Mouse (Mus musculus): ENCODE measurements around the gene Trappc13.

Gene Trappc13

DNA sequence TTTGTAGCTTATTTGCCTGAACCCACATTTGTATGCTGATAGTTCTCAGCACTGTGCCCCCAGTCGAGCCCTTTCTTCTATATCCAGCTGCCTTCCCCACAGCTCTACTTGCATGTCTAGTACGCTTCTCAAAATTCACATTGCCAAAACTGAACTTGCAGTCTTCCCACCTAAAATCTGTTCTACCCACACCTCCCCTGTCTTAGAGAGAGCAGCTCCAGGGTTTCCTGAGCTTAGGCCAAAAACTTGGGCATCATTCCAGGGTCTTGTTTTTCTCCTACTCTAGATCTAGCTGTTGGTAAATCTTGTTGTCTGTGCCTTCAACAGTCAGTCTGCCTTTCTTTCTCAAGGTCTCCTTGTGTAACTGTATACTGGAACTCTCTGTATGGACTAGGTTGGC is 63.4 kb downstream of the Trappc13 start:
- no peak for DNase-seq (ENCODE audit: extremely low spot score)

DNA sequence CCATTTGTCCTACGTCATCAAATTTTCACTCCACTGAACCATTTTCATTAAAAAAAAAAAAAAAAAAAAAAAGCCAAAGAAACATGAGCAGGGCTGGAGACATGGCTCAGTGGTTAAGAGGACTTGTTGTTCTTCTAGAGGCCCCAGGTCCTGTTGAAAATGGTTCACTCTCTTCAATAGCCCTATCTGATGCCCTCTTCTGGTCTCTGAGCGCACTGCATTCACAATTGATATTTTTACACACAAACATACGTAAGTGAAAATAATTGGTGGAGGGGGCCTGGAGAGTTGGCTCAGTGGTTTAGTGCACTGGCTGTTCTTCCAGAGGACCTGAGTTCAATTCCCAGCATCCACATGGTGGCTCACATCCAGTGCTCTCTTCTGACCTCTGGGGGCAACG is 64.5 kb downstream of the Trappc13 start:
- no peak for DNase-seq (ENCODE audit: extremely low spot score)

DNA sequence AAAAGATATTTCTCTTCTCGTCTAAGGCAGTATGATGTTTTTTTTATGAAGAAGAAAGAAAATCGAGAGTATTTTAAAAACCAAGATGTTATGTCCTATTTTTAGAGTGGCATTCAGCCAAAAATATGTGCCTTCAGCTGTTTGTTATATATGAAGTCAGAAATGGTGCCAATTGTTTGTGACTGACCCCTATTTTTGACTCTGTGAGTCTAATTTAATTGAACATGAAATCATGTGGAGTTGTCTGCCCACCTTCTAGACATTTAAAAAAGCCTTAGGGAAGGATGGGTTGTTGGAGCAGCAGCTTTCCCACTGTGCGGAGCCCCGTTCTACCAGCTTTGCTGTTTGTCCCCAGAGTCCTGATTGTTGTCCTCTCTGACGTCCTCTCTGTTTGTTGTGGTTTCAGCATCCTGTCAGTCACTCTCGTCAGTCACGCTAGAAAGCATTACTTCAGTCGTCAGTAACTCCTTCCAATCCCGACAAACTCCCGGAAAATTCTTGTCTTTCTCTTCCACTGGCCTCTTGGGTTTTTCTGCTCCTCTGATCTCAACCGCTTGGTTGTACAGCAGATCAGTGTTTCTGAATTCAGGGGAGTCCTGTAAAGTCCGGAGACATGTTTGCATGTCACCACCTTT is 65.9 kb downstream of the Trappc13 start:
- no peak for DNase-seq (ENCODE audit: extremely low spot score)

DNA sequence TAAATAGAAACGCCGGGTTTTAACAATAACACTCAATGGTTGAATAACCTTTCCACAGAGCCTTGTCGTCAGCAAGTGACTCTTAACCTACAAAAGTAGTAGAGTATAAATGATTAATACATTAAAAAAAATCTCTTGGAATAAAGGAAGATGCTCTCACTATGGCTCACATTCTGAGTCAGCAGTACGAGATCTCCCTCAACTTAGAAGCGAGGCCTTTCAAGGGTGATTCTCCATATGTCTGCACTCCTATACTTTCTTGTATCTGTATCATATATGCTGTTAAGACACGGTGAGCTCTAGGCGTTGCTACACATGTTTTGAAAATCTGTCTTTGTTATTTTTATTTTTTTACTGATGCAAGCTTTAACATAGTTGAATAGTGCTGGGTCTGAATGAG is 67.7 kb downstream of the Trappc13 start:
- no peak for DNase-seq (ENCODE audit: extremely low spot score)

DNA sequence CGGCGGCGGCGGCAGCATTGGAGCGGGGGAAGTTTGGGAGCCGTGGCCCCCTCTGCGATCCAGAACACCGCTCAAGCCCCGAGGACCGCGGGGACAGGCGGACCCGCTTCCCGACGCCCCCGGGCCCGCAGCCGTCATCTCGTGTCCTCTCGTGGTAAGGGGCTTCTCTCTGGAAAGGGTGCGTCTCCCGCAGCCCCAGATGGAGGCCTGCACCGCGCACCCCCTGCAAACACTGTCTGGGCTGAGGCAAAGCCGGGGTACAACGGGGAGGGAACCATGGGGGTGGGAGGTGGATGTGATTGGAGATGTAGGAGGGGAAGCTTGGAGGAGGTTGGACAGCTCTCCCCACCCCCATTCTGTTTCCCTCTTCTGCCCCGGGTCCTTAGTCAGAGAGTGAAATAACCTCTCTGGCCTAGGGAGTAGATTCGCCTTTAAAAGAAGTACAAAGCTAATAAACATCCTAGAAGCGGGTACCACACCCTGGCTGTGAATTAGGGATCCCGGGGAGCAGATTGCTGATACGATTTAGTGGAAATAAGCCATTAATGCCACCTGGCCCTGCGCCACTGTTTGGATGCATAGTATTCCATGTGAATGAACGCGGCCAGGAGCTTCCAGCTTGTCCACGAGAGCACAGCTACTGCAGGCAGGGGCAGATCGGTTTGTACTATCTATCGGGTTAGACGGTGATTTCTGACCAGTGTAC is 68.3 kb downstream of the Trappc13 start:
- DNase-seq (ENCODE audit: extremely low spot score): no peak

DNA sequence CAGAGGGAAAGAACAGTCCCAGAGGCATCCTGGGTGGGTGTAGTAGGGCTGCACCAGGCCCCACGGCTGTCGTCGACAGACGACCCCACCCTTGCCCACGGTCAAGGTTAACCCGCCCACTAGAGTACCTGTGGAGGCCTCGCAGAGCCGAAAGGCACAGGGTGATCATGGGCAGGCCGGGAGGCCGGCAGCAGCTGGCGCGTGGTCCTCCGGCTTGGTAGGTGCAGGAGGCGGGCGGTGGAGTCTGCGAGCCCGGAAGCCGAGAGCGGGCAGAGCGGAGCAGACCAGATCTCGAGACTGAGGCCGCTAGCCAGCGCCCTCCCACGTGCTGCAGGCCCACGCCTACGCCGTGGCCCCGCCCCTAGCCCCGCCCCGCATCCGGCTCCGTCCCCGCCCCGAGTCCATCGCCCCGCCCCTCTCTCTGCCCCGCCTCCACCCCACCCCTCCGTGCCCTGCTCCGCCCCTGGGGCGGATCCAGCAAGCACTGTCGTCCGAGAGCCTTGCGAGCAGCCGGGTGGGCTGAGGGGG is 68.9 kb downstream of the Trappc13 start, which contains the start of the genes Nln and Sgtb:
TSS of gene Nln (minus strand) at position 327 of the 528 bp plus-strand sequence.
TSS of gene Sgtb (plus strand) at position 454 of the 528 bp plus-strand sequence.
- DNase-seq (ENCODE audit: extremely low spot score): peak; percentile 94

DNA sequence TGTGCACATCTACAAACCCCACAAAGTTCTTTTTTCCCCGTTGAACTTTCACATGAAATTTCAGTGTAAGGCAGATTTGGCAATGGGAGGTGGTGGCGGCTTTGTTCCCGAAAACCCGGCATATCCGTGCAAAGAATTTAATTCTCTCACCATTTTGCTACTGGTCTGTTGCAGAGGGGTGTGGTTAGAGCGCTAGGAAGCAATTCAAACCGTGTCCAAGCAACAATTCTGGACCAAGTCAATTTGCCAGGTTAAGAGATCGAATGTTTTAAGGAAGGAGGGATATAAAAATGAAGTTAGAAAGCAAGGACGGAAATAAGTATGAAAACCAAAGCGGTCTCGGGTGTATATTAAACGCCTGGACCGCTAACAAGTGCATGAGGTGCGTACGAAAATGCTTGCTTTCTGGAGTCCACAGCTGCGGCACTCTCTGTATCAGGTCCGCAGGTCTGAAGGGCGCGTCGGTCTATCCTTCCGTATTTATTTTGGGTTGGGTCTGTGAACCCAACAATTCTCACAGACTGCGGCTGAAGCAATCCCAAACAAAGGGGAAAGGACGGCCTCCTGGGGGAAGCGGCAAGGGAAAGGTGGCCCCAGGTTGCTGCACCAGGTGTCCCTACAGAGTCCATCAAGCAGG is 69.5 kb downstream of the Trappc13 start:
- peak; percentile 27 for DNase-seq (ENCODE audit: extremely low spot score)

DNA sequence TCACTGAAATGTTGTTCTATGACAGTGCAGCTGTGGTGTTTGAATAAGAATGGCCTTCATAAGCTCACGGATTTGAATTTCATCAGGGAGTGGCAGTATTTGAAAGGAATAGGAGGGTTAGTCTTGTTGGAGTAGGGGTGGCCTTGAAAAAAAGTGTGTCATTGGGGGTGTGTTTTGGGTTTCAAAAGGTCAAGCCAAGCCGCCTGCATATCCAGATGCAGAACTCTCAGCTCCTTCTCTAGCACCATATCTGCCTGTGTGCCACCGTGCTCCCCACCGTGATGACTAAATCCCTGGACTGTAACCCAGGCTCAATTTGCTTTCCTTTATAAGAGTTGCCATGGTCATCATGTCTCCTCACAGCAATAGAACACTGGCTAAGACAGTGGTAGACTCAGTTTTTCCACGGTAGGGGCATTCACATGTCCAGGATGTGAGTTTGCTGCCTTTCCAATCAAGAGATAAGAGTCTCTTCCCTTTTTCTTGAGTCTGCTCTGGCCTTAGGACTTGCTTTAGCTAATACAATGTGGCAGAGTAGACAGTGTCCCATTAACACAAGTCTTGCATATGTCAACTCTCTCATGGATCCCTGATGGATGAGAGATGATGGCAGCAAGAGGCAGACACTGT is 76.5 kb downstream of the Trappc13 start:
- no peak for DNase-seq (ENCODE audit: extremely low spot score)

DNA sequence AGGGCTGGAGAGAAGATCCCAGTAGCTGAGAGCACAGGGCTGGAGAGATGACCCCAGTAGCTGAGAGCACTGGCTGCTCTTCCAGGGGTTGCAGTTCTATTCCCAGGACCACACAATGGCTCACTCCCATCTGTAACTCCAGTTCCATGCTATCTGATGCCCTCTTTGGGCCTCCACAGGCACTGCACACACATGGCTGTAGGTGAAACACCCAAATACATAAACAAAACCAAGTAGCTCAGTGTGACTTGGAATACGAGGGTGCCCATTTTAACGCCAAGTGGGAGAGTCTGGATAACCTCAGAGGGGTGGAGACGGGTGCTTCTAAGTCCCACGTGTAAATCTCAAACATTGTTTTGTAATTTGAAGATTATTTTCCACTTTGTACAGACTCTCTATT is 77.9 kb downstream of the Trappc13 start:
- no peak for DNase-seq (ENCODE audit: extremely low spot score)

DNA sequence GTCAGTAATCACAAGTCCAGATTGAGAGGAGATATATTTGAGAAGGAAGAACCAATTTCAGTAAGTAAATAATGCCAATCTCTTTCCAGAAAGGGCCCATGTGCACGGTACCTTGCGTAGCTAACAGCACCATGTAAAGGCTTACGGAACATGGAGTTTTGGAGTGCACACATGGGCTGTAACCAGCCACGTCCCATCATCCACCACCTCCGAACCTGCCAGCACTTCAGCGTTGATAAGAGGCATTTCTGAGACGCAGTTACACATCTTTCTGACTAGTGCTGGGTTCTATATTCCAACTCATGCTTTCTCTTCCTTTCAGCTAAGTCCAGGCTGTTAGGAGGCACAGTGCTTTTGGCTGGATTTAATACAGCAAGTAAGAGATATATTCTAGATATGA is 81.1 kb downstream of the Trappc13 start:
- no peak for DNase-seq (ENCODE audit: extremely low spot score)

DNA sequence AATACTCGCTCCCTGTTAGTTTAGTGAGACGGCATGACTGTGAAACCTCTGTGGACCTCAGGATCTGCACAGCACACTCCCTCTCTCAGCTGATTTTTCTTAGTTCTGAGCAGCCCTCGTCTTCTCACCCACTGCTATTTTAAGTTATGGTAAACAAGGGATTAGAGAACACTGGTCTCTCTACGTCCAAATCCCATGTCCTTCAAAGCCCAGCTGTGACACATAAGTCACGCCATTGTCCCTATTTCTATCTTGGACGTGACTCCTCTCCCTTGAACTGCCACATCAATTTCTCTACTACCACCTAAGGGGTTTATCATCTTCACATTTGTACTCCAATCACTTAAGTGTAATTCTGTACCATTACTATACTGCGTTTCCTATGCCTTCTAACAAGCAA is 82.3 kb downstream of the Trappc13 start:
- no peak for DNase-seq (ENCODE audit: extremely low spot score)

DNA sequence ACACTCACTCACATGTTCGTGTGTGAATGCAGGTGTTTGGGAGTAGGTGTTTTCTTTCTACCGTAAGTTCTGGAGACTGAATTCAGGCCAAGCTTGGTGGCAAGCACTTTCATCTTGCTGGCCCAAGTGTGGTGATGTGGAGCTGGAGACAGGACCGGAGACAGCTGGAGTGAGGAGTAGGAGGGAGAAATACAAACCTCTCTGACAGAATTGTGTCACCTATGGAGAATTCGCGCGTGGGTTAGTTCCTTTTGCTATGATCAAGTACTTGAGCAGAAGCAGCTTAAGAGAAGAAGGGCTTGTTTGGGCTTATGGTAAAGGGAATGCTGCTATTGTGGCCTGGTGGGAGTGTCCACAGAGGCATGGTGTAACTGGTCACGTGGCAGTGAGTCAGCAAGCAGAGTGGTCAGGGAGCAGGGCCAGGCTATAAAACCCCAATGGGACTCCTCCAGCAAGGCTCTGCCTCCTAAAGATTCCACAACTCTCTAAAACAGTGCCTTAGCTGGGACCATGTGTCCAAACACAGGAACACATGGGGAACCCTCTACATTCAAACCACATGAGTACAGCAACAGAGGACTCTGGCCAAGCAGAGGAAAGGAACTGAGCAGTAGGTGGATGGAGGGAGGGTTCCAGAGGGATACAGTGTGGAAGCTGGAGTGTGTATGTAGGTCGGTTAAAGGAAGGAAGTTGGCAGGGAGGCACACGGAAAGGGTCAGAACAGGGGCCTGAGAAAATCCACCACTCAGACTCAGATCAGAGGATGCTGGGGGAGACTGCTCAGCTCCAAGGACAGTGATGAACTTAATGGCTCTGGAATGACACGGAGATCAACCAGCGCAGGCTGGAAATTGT is 83.5 kb downstream of the Trappc13 start:
- no peak for DNase-seq (ENCODE audit: extremely low spot score)
